Mouse (Mus musculus): Measurements from ENCODE around the gene Fpr2. TPM values are rescaled to one million over a fixed set of nuclear protein-coding genes. Genes with fewer than 3 reads are reported as not detected.

Gene Fpr2
- polyA plus RNA-seq (2015; fragmentation: Nextera tagmentation; extraction: Ambion mirVana) = 0.42 and 0.62 TPM in 2 replicates

GRCm38 (mm10) chr17:17887774-17888248 is at the start of gene Fpr2, which contains the start of gene Fpr3:
TSS of gene Fpr2 (plus strand) at chr17:17887824.
TSS of gene Fpr3 (plus strand) at chr17:17887852.

GRCm38 (mm10) chr17:17855064-17855838 is 32.4 kb upstream of the Fpr2 start, which contains the start of gene Has1:
TSS of gene Has1 (minus strand) at chr17:17855205.

GRCm38 (mm10) chr17:17883840-17884239 is 3.8 kb upstream of the Fpr2 start, which contains the start of gene Fpr1:
TSS of gene Fpr1 (minus strand) at chr17:17883940.

Other genes starting within 250 kb of the Fpr2 start
- gene Vmn2r90, start 184.1 kb upstream of the Fpr2 start, polyA plus RNA-seq (2015; fragmentation: Nextera tagmentation; extraction: Ambion mirVana) = not detected in 2 replicates
- 7.7 and 10.5 TPM in 2 replicates for gene Spaca6, start 60.7 kb upstream of the Fpr2 start, polyA plus RNA-seq (2015; fragmentation: Nextera tagmentation; extraction: Ambion mirVana)
- gene Has1, start 32.6 kb upstream of the Fpr2 start, polyA plus RNA-seq (2015; fragmentation: Nextera tagmentation; extraction: Ambion mirVana) = 0.62 TPM in 2 replicates
- 0.54 and 0.73 TPM in 2 replicates for gene Fpr1, start 3.9 kb upstream of the Fpr2 start, polyA plus RNA-seq (2015; fragmentation: Nextera tagmentation; extraction: Ambion mirVana)
- not detected in 2 replicates for gene Fpr3, start within 50 bp of the Fpr2 start, polyA plus RNA-seq (2015; fragmentation: Nextera tagmentation; extraction: Ambion mirVana)
- not detected in 2 replicates for gene Fpr-rs4, start 133.9 kb downstream of the Fpr2 start, polyA plus RNA-seq (2015; fragmentation: Nextera tagmentation; extraction: Ambion mirVana)
- not detected in 2 replicates for gene Vmn2r124, start 161.6 kb downstream of the Fpr2 start, polyA plus RNA-seq (2015; fragmentation: Nextera tagmentation; extraction: Ambion mirVana)
- not detected in 2 replicates for gene Vmn2r91, start 197.2 kb downstream of the Fpr2 start, polyA plus RNA-seq (2015; fragmentation: Nextera tagmentation; extraction: Ambion mirVana)

Data from skeletal muscle tissue, postnatal 0 days (tissue).